Mouse (Mus musculus): Measurements from ENCODE around the gene Krt10. TPM values are rescaled to one million over a fixed set of nuclear protein-coding genes. Genes with fewer than 3 reads are reported as not detected.

The Krt10 gene
- polyA plus RNA-seq, 1 experiment from 2014 or later = 14.5 TPM

GRCm38 (mm10) chr11:99398832-99399231 is 9.7 kb upstream of the Krt10 start:
- WGBS = 52% methylated on average over 8 of the region's 8 CpGs
- Histone ChIP-seq H3K9me3 (ENCODE audit: control insufficient read depth) (no peaks in the 10 kb centered on the region), H3K27ac (ENCODE audit: low read depth, low read length) (no peak overlapping the region), H3K36me3 (ENCODE audit: control insufficient read depth, insufficient read depth) (no peaks in the 10 kb centered on the region), H3K4me3 (ENCODE audit: low read depth, low read length) (no peak overlapping the region), H3K9ac (ENCODE audit: low read depth, low read length) (no peak overlapping the region), H3K4me2 (replicated peaks; ENCODE audit: low read depth) (no peak overlapping the region), H3K27me3 (replicated peaks; ENCODE audit: control insufficient read depth, insufficient read depth, low read length) (peaks cover 4% of the 10 kb centered on the region), H3K4me1 (replicated peaks; ENCODE audit: control insufficient read depth, insufficient read depth, low read length) (no peaks in the 10 kb centered on the region)
- no peak for ATAC-seq
- TF ChIP-seq CTCF (IDR thresholded peaks at IDR 0.05; ENCODE audit: low read depth) = no peak

- Histone ChIP-seq H3K4me1 (replicated peaks; ENCODE audit: control insufficient read depth, insufficient read depth, low read length) (no peaks in the 10 kb centered on the region), H3K4me3 (ENCODE audit: low read depth, low read length) (no peak overlapping the region), H3K9me3 (ENCODE audit: control insufficient read depth) (no peaks in the 10 kb centered on the region), H3K27ac (ENCODE audit: low read depth, low read length) (no peak overlapping the region), H3K36me3 (ENCODE audit: control insufficient read depth, insufficient read depth) (no peaks in the 10 kb centered on the region), H3K4me2 (replicated peaks; ENCODE audit: low read depth) (no peak overlapping the region), H3K9ac (ENCODE audit: low read depth, low read length) (no peak overlapping the region), H3K27me3 (replicated peaks; ENCODE audit: control insufficient read depth, insufficient read depth, low read length) (peaks cover 4% of the 10 kb centered on the region; the same call in 1 of the 2 replicates)
- TF ChIP-seq CTCF (IDR thresholded peaks at IDR 0.05; ENCODE audit: low read depth) = no peak
- ATAC-seq = no peak
- 77% methylated on average over 3 of the region's 3 CpGs for WGBS
Measured at GRCm38 (mm10) chr11:99398084-99398483, 8.9 kb upstream of the Krt10 start.

- Histone ChIP-seq H3K27me3 (replicated peaks; ENCODE audit: control insufficient read depth, insufficient read depth, low read length) (no peaks in the 10 kb centered on the region), H3K4me3 (ENCODE audit: low read depth, low read length) (no peak overlapping the region), H3K36me3 (ENCODE audit: control insufficient read depth, insufficient read depth) (no peaks in the 10 kb centered on the region), H3K9ac (ENCODE audit: low read depth, low read length) (no peak overlapping the region), H3K4me1 (replicated peaks; ENCODE audit: control insufficient read depth, insufficient read depth, low read length) (no peaks in the 10 kb centered on the region), H3K4me2 (replicated peaks; ENCODE audit: low read depth) (no peak overlapping the region), H3K27ac (ENCODE audit: low read depth, low read length) (no peak overlapping the region), H3K9me3 (ENCODE audit: control insufficient read depth) (no peaks in the 10 kb centered on the region)
- 86% methylated on average over 2 of the region's 2 CpGs for WGBS
- ATAC-seq = no peak
- TF ChIP-seq CTCF (IDR thresholded peaks at IDR 0.05; ENCODE audit: low read depth) = no peak
Measured at GRCm38 (mm10) chr11:99396661-99397060, 7.5 kb upstream of the Krt10 start.

GRCm38 (mm10) chr11:99396034-99396433 is 6.9 kb upstream of the Krt10 start:
- Histone ChIP-seq H3K27ac (ENCODE audit: low read depth, low read length) (no peak overlapping the region), H3K9me3 (ENCODE audit: control insufficient read depth) (no peaks in the 10 kb centered on the region), H3K36me3 (ENCODE audit: control insufficient read depth, insufficient read depth) (no peaks in the 10 kb centered on the region), H3K4me3 (ENCODE audit: low read depth, low read length) (no peak overlapping the region), H3K9ac (ENCODE audit: low read depth, low read length) (no peak overlapping the region), H3K27me3 (replicated peaks; ENCODE audit: control insufficient read depth, insufficient read depth, low read length) (no peaks in the 10 kb centered on the region), H3K4me2 (replicated peaks; ENCODE audit: low read depth) (no peak overlapping the region), H3K4me1 (replicated peaks; ENCODE audit: control insufficient read depth, insufficient read depth, low read length) (no peaks in the 10 kb centered on the region)
- TF ChIP-seq CTCF (IDR thresholded peaks at IDR 0.05; ENCODE audit: low read depth) = no peak
- ATAC-seq = no peak
- 48% methylated on average over 3 of the region's 3 CpGs for WGBS

- Histone ChIP-seq H3K9me3 (ENCODE audit: control insufficient read depth) (no peaks in the 10 kb centered on the region), H3K36me3 (ENCODE audit: control insufficient read depth, insufficient read depth) (no peaks in the 10 kb centered on the region), H3K9ac (ENCODE audit: low read depth, low read length) (peak overlapping the region; percentile 31; the same call in 1 of the 2 replicates), H3K27me3 (replicated peaks; ENCODE audit: control insufficient read depth, insufficient read depth, low read length) (no peaks in the 10 kb centered on the region), H3K4me2 (replicated peaks; ENCODE audit: low read depth) (no peak overlapping the region), H3K4me1 (replicated peaks; ENCODE audit: control insufficient read depth, insufficient read depth, low read length) (no peaks in the 10 kb centered on the region), H3K4me3 (ENCODE audit: low read depth, low read length) (no peak overlapping the region), H3K27ac (ENCODE audit: low read depth, low read length) (no peak overlapping the region)
- no peak for ATAC-seq
- WGBS = 64% methylated on average over 10 of the region's 10 CpGs
- TF ChIP-seq CTCF (IDR thresholded peaks at IDR 0.05; ENCODE audit: low read depth) = no peak
Measured at GRCm38 (mm10) chr11:99392492-99392891, 3.3 kb upstream of the Krt10 start.

- no peak overlapping the region for H3K9ac ChIP-seq (ENCODE audit: low read depth, low read length)
- no peaks in the 10 kb centered on the region for H3K4me1 ChIP-seq (replicated peaks; ENCODE audit: control insufficient read depth, insufficient read depth, low read length)
- H3K27ac ChIP-seq (ENCODE audit: low read depth, low read length) = no peak overlapping the region
- WGBS = 82% methylated on average over 6 of the region's 6 CpGs
- no peak overlapping the region for H3K4me2 ChIP-seq (replicated peaks; ENCODE audit: low read depth)
- TF ChIP-seq CTCF (IDR thresholded peaks at IDR 0.05; ENCODE audit: low read depth) = no peak
- no peaks in the 10 kb centered on the region for H3K36me3 ChIP-seq (ENCODE audit: control insufficient read depth, insufficient read depth)
- H3K4me3 ChIP-seq (ENCODE audit: low read depth, low read length) = no peak overlapping the region
- no peaks in the 10 kb centered on the region for H3K27me3 ChIP-seq (replicated peaks; ENCODE audit: control insufficient read depth, insufficient read depth, low read length)
- ATAC-seq = no peak
- H3K9me3 ChIP-seq (ENCODE audit: control insufficient read depth) = no peaks in the 10 kb centered on the region
Measured at GRCm38 (mm10) chr11:99391375-99391774, 2.2 kb upstream of the Krt10 start.

GRCm38 (mm10) chr11:99390866-99391265 is 1.7 kb upstream of the Krt10 start:
- no peak overlapping the region for H3K4me3 ChIP-seq (ENCODE audit: low read depth, low read length)
- H3K27me3 ChIP-seq (replicated peaks; ENCODE audit: control insufficient read depth, insufficient read depth, low read length) = no peaks in the 10 kb centered on the region
- no peaks in the 10 kb centered on the region for H3K9me3 ChIP-seq (ENCODE audit: control insufficient read depth)
- no peaks in the 10 kb centered on the region for H3K36me3 ChIP-seq (ENCODE audit: control insufficient read depth, insufficient read depth)
- no peak overlapping the region for H3K9ac ChIP-seq (ENCODE audit: low read depth, low read length)
- no peak overlapping the region for H3K4me2 ChIP-seq (replicated peaks; ENCODE audit: low read depth)
- 68% methylated on average over 7 of the region's 7 CpGs for WGBS
- H3K27ac ChIP-seq (ENCODE audit: low read depth, low read length) = no peak overlapping the region
- TF ChIP-seq CTCF (IDR thresholded peaks at IDR 0.05; ENCODE audit: low read depth) = no peak
- H3K4me1 ChIP-seq (replicated peaks; ENCODE audit: control insufficient read depth, insufficient read depth, low read length) = no peaks in the 10 kb centered on the region
- ATAC-seq = no peak

Data from intestine, postnatal 0 days (tissue).